Mouse (Mus musculus): ENCODE data around the gene Ddost. TPM values are rescaled to one million over a fixed set of nuclear protein-coding genes. Genes with fewer than 3 reads are reported as not detected.
"Not testable (repeated sequence)": the region's sequence is repeated elsewhere in the genome, so short reads cannot be mapped to it uniquely, and the experiment has no call there.

Ddost gene
- total RNA-seq, 4 experiments from 2014 or later: 63.3 to 65.5 (median 64.3) TPM

GRCm38 (mm10) chr4:138310311-138310910, 5.9 kb downstream of the Ddost start:
- no peak for DNase-seq (ENCODE audit: low spot score)

DNA sequence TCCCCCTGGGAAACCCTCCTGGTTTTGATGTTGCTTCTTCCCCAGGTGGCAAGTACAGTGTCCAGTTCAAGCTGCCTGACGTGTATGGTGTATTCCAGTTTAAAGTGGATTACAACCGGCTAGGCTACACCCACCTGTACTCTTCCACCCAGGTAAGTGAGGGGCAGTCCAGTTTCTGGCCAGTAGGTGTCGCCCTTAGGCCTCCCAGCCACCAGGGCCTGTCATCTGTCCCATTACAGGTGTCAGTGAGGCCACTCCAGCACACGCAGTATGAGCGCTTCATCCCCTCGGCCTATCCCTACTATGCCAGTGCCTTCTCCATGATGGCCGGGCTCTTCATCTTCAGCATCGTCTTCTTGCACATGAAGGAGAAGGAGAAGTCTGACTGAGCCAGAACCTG, 7.1 kb downstream of the Ddost start:
- no peak for DNase-seq (ENCODE audit: low spot score)

GRCm38 (mm10) chr4:138312105-138312504, 7.6 kb downstream of the Ddost start:
- DNase-seq (ENCODE audit: low spot score): no peak

GRCm38 (mm10) chr4:138313021-138313420, 8.5 kb downstream of the Ddost start:
- no peak for DNase-seq (ENCODE audit: low spot score)

- no peak for DNase-seq (ENCODE audit: low spot score)
Observed at GRCm38 (mm10) chr4:138313795-138314194, 9.3 kb downstream of the Ddost start.

- no peak for DNase-seq (ENCODE audit: low spot score)
Observed at GRCm38 (mm10) chr4:138315781-138316180, 11.3 kb downstream of the Ddost start.

DNA sequence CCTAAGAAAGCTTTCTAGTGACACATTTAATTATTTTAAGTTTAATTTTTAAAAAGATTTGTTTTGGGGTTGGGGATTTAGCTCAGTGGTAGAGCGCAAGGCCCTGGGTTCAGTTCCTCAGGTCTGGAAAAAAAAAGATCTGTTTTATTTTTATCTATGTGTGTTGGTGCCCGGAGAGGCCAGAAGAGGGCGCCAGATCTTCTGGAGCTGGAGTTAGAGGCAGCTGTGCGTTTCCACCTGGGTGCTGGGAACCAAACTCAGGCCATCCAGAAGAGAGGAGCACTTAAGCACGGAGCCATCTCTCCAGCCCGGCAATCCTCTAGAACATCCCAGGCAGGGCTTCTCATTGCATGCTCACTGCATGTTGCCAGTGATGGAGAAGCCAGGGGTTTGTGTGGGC, 11.8 kb downstream of the Ddost start:
- no peak for DNase-seq (ENCODE audit: low spot score)

DNA sequence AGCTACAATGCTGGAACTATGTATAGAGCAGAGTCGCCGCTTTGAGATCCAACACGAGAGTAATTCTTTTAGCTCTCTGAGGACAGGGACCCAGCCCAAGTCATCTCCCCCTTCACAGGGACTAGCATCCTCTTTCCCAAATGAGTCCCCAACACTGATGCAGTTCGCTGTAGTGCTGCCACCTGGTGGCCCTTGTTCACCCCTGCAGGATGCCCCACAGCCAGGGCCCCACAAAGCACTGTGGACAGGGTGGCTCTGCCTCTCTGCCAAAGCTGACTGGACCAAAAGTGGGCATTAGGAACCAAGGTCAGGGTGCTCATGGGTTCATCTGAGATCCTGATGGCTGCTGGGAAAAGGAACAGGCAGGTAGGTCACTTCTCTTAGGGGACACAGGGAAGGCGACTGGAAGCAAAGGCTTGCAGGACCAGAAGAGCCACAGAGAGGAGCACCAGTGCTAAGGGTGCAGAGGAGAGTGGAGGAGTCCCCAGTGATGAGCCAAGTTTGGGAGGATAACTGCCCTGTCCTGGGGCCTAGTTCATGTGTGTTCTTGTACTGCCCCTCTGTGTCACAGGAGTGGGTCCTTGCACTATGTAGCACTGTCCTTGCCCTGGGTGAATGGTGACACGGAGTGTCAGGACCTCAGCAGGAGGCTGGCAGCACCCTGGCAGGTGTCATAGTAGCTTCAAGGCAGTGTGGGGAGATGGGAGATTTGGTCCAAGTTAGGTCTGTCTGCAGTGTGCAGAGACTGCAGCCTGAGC, 14.2 kb downstream of the Ddost start:
- DNase-seq (ENCODE audit: low spot score): no peak

- DNase-seq (ENCODE audit: low spot score): peak; percentile 87
Observed at GRCm38 (mm10) chr4:138319508-138319907, 15.0 kb downstream of the Ddost start.

GRCm38 (mm10) chr4:138320711-138321110, 16.2 kb downstream of the Ddost start:
- no peak for DNase-seq (ENCODE audit: low spot score)

- DNase-seq (ENCODE audit: low spot score): no peak
Observed at GRCm38 (mm10) chr4:138321488-138321887, 17.0 kb downstream of the Ddost start.

GRCm38 (mm10) chr4:138322692-138323091, 18.2 kb downstream of the Ddost start:
- DNase-seq (ENCODE audit: low spot score): no peak

DNA sequence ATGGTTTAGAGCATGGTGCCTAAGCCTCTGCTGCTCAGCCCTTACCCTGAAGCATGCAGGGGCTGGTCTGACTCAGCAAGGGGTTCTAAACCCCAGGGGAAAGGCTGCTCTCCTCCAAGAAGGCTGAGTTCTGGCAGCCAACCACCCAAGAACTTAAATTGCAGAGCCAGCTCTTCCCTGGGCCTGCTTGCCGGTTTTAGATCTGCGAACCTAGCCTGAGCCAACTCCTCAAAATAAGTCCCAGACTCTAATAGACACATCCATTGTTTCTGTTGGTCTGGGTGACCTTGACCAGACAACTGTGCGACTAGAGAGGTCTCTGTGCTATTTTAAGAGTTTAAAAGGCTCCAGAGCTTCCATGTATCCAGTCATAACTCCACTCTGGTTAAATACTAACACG, 19.2 kb downstream of the Ddost start:
- no peak for DNase-seq (ENCODE audit: low spot score)

DNA sequence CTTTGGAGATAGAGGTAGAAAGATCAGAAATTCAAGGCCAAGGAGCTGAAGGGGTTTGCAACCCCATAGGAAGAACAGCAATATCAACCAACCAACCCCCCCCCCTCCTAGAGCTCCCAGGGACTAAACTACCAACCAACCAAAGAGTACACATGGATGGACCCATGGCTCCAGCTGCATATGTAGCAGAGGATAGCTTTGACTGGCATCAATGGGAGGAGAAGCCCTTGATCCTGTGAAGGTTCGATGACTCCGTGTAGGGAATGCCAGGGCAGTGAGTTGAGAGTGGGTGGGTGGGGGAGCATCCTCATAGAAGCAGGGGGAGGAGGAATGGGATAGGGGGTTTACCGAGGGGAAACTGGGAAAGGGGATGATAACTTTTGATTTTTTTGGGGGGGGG, 19.9 kb downstream of the Ddost start:
- DNase-seq (ENCODE audit: low spot score): no peak

DNA sequence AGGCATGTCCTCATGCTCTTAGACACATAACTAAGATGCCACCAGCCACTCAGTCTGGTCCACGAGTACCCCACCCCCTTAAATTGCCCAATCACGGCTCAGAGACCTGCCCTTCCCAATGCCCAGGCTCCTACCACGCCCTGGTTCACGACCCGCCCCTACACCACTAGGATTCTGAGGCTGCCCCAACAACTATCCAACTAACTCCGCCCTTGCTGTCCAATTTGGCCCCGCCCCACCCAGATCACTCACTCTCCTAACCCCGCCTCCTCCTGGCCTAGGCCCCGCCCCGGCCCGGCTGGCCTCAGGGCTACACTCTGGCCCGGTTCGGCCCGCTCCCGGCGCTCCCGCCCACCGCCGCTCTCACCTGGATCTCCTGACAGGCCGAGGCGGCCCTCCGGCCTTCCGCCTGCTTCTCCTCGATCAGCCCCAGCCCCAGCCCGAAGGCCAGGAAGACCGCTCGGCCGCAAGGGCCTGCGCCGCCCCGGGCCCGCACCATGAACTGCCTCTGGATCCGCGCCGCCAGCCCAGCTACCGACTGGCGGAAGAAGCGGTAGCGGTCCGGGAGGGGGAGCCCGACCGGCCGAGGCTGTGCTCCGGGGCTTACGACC, 21.0 kb downstream of the Ddost start:
- peak; percentile 98 for DNase-seq (ENCODE audit: low spot score)

GRCm38 (mm10) chr4:138326077-138326695, 21.7 kb downstream of the Ddost start, which contains the start of gene Pink1:
Gene Pink1 (minus strand): TSS chr4:138326307.
- peak; percentile 92 for DNase-seq (ENCODE audit: low spot score)

DNA sequence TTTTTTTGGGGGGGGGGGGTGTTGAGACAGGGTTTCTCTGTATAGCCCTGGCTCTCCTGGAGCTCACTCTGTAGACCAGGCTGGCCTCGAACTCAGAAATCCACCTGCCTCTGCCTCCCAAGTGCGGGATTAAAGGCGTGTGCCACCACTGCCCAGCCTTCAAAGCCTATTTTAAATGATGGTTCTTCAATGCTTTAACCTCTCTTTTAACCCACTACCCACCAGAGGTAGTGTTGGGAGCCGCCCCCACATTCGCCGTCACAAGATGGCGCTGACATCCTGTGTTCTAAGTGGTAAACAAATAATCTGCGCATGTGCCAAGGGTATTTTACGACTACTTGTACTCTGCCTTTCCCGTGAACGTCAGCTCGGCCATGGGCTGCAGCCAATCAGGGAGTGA, 22.6 kb downstream of the Ddost start:
- DNase-seq (ENCODE audit: low spot score): not testable (repeated sequence)

DNA sequence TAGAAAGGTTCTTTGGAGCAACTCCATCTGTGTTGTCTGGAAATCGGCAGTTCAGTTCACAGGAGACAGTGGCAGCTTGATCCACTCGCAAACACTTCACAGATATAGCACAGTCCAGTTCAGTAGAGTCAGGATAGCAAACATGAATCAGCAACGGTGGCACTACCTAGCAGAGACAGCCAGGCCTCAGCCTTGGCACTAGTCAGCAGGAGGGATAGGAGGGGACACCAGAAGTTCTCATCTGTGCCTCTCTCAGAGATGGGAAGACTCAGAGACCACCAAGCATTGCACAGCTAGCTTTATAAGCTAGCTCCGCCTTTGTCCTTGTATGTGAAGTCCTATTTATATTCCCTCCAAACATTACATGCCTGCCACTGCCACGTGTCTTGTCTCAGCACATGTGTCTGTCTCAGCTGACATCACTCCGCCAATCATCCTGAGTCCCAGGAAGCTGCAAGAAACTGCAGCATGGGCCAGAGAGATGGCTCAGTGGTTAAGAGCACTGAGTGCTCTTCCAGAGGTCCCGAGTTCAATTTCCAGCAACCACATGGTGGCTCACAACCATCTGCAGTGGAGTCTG, 23.5 kb downstream of the Ddost start:
- DNase-seq (ENCODE audit: low spot score): no peak

- no peak for DNase-seq (ENCODE audit: low spot score)
Observed at GRCm38 (mm10) chr4:138330264-138330671, 25.7 kb downstream of the Ddost start.

DNA sequence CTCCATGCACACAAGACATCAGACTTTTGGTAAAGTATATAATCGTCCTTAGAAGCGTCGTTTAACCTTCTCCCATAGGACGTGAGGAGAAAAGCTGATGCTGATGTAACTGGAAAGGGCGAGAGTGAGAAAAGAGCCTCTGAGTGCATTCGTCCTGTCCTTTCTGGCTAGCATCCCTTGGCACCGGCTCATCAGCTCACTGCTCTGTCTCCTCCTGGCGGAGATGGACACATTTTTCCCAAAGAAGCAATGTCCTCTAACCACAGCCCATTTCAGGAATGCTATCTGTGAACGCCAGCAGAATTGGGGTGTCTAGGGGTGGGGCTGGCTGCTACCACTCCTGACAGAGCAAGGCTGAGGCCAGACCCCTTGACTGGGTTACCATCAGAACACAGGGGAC, 27.1 kb downstream of the Ddost start:
- no peak for DNase-seq (ENCODE audit: low spot score)

DNA sequence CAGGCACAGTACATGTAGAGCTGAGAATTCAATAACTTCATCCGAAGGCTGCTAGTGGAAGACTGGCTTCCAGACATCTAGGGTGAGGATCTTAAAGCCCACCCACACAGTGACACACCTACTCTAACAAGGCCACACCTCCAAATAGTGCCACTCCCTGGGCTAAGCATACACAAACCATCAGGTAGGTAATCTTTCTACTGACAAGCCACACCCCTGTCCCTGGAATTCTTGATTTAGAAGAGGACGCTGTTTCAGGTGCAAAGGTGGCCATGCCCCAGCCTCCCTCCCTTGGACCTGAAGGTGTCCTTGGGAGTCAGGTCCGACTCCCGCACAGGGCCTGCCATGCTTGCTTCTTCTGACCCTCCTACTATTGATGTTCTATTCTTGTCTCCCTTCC, 28.6 kb downstream of the Ddost start:
- no peak for DNase-seq (ENCODE audit: low spot score)

- DNase-seq (ENCODE audit: low spot score): no peak
Observed at GRCm38 (mm10) chr4:138335036-138335435, 30.5 kb downstream of the Ddost start.
